Mouse (Mus musculus) common myeloid progenitor, adult 5-6 weeks (primary cell): ENCODE data around the gene Klhl6. TPM values are rescaled to one million over a fixed set of nuclear protein-coding genes. Genes with fewer than 3 reads are reported as not detected.

Experiments used
- ATAC-seq: replicated peaks from 2 replicates; pipeline ENCODE4 v1.8.0; 2016; ENCODE audit warnings: low read depth, mild to moderate bottlenecking, moderate TSS enrichment, inconsistent platforms; ENCODE audit not compliant: poor library complexity, severe bottlenecking
- total RNA-seq: library from RNA; stranded (forward); fragments of 200-1000, 187-1606 nt; gene quantifications from 2 replicates; pipeline ENCODE4 v1.2.3, GENCODE M21; 2017

Gene Klhl6
- total RNA-seq, 1 experiment from 2014 or later = 129 TPM

DNA sequence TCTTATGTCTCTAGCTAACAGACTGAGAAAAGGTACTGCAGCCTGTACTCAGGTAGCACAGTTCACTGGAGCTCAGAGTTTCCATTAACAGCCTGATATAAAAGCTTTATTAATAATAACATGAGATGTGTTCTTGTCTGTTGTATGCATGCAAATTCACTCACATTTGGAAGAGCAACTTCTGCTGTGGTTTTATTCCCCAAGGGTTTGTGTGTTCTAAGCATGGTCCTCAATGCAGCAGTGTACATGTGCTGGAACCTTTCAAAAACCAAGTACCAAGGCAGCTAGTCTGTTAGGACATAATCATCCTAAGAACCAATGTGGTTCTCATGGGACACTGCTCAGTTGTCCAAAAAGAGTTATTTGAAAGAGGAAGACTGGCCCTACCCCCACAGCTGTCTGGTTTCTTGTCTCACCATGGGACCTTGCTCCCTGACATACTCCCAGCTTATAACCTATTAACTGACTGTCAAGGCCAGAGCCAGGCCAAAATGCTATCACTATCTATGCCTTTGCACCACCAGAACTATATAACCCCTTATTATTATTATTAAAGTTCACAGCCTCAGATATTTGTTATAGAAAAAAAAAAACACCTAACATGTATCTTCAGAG is 10.0 kb downstream of the Klhl6 start:
- ATAC-seq = 0 out of 2 replicates have a peak, but pooled peaks have one; percentile 7

DNA sequence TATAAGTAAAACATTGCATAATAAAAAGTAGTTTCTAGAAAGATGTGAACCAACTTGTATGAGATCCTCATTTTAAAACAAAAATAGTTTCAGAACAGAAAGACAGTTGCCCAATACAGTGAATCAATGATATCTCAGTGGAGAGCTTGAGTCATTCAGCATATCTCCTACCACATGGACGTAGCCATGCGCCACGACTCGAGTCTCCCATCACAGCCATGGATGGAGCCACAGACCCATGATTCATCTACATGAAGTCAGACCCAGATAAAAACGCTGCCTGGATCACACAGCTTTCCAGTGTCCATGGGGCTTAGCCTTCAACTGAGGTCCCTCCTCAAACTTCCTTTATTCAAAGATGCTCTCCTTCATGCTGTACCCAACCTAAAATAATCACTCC is 13.3 kb downstream of the Klhl6 start:
- ATAC-seq = peak; percentile 50; the same call in 1 of the 2 replicates

DNA sequence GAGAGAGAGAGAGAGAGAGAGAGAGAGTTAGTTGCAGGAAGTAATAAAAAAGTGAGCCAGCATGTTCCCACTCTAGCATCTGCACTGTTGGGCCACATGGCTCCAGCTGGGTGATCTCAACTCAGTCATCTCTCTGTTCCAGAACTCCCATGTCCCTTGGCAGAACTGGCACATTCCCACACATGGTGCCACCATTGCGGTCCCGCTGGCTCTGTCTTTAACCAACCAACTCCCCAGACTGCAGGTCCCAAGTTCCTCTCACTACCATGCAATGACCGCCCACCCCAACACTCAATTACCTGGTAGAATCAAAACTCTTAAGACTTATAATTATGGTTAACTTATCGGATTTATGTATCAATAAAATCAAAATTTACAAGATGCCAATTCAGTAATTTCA is 14.2 kb downstream of the Klhl6 start:
- no peak for ATAC-seq

DNA sequence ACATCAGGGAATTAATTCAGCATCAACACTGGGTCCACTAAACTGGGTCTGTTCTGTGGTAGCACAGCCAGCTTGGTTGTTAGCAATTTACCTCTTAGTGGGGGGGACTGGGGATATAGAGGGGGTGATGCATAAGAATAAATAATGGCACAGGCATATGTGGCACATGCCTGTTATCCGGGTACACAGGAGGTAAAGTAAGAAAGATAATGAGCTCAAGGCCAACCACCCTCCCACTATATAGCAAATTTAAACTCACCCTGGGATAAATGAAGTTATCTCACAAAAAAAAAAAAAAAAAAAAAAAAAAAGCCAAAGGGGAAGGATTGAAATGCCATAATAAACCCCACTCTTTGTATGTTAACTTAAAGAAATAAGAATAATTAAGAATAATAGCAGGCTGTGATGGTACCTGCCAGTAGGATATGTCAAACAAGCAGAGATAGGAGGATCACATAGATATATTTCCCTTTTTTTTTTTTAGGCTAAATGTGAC is 14.9 kb downstream of the Klhl6 start:
- ATAC-seq = no peak

DNA sequence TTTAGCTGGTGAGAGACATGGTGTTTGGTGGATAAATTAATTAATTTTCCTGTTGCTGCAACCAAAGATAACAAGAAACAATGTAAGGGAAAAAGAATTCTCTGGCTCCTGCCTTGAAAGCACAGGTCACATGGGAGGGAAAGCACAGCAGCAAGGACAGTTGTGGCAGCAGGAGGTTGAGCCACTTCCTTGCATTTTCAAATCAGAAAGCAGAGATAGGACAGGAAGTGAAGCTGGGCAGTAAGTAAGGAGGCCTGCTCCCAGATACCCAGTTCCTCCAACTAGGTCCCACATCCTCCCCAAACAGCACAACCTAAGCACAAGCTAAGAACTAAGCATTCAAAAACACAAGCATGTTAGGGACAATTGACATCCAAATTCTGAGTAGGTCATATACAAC is 15.9 kb downstream of the Klhl6 start:
- ATAC-seq = peak; percentile 59

DNA sequence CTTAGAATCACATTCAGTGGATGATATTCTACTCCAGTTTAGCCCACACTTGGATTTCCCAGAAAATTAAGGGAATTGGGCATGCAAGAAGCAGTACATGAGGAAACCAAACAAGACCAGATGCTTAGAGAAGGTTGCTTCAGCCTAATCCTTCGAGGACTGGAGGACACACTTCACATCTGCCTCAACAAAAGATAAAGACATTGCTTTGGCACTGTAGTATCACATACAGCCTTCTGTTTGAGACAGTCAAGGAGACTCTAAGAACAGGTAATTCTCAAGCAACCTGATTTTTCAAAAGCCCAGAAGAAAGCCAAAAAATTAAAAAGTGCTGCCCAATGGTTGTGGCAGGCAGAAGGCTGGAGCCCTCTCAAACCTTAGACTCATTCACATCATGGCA is 16.4 kb downstream of the Klhl6 start:
- ATAC-seq = no peak

DNA sequence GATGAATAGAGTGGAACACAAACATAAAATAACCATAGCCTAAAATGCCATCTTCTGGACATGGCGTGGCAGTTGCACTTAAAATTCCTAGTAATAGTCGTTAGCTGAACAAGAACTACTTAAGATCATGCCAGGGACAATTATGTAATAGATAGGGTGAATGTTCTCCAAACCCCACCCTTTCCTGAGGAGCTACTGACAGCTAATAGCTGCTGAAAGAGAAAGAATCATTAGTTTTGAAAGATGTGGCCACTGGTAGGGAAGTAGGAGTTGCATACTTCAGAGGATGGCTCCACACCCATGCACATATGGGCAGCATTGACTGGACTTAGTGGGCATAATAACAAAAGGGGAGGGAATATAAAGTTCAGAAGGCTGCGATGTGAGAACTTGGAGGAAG is 19.9 kb downstream of the Klhl6 start:
- peak; percentile 26; the same call in 1 of the 2 replicates for ATAC-seq

DNA sequence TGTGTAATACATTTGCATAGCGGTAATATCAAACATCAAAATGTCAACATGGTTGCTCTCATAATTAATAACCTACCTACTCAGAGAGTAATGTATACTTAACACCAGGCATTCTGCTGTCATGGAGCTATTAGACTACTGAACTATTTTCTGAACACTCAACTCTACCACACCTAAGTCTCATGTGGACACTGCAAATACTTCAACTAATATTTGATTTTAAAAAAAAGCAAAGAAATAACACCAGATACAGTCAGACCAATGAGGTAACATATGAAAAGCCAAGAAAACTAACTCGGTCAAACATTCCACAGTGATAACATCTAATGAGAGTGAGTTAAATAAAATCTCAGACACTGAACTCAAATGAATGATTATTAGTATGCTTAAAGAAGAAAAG is 21.8 kb downstream of the Klhl6 start:
- ATAC-seq = no peak

DNA sequence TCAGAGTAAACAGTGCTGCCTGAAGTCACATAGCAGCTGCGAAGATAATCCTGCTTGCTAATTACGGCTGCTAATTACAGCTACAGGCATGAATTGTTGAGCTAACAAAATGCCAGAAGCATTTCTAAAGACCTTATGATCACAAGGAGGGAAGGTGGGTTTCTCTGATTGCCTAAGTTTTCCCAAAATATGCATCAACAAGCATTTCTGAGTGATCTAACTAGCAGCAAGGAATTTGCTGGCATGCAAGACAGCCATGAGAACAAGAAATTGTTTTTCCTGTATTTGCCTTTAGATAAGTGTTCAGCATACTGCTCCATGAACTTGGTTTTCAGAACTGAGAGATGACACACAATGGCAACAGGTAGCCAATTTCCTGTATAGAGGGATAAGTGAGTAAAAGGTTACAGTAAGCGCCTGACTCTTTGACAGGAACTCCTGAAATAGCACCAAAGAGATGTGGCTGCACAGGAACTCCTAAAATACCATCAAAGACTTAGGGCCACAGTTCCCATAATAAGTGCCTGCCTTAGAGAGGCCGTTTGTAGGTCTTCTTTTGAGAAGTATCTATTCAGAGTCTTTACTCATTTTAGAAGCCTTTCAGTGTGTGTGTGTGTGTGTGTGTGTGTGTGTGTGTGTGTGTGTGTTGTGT is 22.3 kb downstream of the Klhl6 start:
- no peak for ATAC-seq

DNA sequence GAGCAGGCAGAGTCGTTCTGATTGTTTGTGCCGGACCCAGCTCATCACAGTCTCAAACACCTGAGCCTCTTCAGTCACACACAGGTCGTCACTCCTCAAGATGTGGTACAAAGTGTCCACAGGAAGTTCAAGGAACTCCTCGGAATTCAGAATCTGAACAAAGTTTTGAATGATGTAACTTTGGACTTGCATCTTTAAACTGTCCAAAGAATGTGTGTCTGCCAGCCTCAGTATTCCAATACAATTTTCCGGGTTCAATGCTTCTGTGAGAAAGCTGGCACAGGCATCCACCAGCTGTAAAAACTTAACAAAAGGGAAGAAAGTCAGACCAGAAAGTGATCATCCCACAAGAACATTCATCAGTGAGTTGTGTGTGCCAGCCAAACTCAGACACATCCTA is 25.8 kb downstream of the Klhl6 start:
- ATAC-seq = no peak

DNA sequence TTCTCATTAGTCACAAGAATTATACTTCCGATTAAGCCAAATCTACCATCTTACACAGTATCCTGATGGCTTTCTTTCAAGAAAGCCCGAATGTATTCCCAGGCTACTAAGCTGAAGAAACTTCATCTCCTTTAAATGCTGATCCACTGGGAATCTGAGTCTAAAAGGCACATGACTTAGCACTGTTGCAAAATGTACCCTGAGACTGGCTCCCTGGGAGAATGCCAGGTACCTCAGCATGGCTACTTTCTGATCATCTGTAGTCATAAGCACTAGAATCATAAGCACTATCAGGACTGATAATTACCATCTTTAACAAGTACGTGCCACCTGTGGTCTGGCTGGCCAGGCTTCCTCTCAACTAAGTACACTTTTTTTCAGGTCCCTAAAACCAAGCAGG is 35.5 kb downstream of the Klhl6 start:
- ATAC-seq = no peak

DNA sequence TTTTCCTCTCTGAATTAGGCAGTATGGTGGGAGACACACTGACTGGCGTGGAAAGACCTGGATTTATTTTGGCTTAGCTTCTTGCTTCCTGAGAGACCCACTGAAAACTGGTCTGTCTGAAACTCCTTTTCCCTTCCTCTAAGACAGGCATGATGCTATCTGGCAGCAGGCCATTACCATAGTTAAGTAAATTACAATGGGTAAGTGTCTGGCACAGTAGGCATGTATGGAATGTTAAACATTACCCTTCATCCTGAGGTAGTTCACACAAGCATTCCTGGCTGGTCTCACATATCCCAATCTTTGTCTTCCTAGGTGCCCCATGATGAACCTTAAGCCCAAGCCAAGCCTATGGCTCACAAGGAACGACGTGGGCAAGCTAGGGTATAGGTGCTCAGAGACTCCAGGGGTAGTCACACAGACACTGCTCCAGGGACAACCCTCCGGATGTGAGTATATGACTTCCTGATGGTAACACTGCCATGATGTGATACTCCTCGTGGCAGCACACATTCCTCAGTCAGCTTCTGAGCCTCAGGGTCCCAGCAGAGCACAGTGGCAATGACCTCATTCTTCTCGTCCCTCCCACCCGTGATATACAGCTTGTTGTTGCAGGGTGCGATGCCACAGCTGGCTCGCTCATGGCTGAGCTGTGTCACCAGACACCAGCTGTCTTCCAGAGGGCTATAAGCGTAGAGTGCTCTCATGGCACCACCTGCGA is 36.1 kb downstream of the Klhl6 start:
- ATAC-seq = 0 out of 2 replicates have a peak, but pooled peaks have one; percentile 15

DNA sequence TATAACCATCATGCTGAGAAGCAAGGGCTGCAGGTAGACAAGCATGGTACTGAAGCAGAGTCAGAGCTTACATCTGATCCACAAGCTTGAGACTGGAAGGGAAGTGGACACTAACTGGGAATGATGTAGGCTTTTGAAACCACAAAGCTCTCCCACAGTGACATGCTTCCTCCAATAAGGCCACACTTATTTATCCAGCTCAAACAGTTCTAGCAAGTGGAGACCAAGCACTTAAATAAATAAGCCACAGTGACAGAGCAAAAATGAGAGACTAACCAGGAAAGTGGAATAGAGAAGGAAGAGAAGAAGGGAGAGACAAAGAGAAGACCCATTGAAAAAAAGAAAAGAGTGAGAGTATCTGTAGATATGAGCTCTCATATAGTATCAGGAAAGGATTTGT is 62.0 kb downstream of the Klhl6 start:
- ATAC-seq = peak; percentile 85

DNA sequence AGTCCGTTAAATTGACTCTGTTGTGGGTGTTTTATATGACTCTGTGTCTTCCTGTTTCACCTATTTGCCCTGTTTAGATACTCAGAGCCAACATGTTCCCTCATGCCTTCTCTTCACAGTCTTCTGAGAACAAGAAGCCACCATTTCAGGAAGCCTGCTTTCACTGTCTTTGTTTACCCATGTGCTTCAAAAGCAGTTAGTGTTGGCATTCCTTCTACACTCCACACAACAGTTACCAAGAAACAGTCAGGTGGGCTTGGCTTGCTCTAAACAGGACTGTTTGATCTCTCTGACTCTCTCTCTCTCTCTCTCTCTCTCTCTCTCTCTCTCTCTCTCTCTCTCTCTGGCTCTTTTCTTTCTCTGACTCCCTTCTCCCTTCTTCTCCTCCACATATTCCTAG is 64.6 kb downstream of the Klhl6 start:
- no peak for ATAC-seq

DNA sequence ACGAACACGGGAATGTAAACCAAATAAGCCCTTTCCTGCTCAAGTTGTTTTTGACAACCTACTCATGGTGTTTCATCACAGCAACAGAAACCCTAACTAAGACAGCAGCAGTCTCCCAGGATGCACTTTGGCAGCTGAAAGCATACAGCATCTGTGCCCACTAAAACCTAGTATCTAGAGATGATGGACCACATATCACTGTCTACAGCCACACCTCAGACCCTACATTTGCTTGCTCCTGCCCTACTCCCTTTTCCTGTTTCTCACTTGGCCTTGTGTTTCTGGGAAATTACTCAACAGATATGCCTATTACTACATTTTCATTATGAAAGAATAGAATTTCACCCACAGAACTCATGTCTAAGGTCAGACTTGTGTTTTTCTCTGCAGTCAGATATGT is 70.3 kb downstream of the Klhl6 start:
- ATAC-seq = 0 out of 2 replicates have a peak, but pooled peaks have one; percentile 5

DNA sequence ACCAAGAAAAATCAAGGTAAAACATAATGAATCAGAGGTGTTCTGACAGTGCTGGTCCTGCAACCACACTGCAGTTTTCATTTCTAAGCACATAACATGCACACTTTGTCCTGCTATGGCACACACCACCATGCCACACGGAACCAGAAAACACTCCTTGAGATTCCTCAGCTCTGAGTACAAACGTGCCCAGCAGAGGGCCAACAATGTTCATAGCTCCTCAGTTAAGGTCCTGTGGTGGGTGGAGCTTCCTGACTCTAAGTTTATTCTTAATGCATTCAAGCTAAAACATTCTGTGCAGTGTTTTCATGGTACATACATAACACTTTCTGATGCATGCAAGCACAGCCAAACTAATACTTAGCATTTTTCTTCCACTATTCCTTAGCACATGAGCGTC is 74.5 kb downstream of the Klhl6 start:
- peak; percentile 76 for ATAC-seq

DNA sequence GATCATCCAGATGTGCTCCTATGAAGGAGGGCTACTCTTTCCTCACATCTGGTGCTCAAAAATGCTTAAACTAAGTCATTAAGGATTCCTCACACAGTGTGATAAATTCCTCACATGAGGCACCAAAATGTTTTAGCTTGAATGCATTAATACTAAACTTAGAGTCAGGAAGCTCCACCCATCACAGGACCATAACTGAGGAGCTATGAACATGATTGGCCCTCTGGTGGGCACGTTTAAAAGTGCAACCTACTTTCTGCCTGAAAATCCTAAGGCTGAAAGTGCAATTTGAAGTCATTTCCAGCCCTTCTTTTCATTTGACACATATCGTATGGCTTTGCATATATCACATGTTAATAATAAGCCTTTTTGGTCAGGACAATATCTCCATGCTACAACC is 75.7 kb downstream of the Klhl6 start:
- peak; percentile 80; the same call in 1 of the 2 replicates for ATAC-seq

DNA sequence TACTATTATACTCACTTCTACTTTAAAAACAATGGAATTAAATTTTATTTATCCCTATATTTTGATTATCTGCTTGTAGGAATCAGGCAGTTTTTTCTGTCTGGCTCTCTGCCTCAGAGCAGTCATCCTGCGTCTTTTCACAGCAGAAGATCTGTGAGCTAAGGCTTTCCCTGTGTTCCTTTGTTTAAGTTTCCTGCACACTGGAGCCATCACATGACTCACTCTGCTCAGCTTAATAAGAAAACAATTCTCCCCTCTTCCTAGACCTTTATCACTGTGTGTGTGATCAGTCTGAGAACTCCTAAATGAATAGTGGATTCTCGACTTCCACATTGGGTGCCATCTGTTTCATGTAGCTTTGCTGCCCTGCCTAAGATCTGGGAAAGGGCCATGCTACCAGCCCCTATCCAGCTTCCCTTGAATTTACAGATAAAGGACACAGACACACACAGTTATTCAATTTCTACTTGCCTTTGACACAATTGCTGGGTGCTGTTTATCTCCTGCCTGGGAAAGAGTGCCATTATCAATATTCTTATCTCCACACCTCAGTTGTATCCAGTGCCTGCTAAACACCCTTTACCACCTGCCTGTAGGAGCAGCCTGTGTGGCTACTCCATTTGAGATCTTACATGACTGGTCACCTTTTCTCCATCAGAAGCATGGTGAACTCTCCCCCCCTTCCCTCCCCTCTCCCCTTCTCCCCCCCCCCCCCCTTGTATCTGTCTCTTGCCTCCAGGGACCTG is 77.9 kb downstream of the Klhl6 start:
- ATAC-seq = no peak

DNA sequence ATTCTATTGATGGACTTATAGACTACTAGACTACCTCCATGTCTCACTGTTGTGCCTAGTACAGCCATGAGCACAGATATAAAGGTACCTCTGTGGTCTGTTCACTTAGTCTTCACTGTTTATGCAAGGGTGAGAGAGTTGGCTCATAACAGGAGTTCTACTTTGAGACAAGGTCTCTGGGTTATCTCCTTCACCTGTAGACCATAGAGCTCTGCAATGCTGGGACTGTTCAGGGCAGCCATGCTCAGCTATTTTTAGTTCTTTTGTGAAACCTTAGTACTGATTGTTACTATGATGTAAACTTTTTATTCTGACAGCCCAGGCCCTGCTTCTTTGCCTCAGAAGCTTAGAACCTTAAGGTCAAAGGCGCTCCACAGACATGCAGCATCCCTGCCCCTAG is 79.0 kb downstream of the Klhl6 start:
- ATAC-seq = no peak
